Mouse (Mus musculus): ENCODE measurements around the gene Acyp2. TPM values are rescaled to one million over a fixed set of nuclear protein-coding genes. Genes with fewer than 3 reads are reported as not detected.

The Acyp2 gene
- polyA plus RNA-seq, 1 experiment from 2014 or later, result 47.3 TPM

- peak within 1 kb of the TSS; percentile 60 for H3K9ac ChIP-seq (replicated peaks)
- H3K36me3 ChIP-seq, result no peaks in the 10 kb centered on the region
- H3K4me2 ChIP-seq, result peak within 1 kb of the TSS; percentile 75
- H3K4me1 ChIP-seq, result peaks cover 15% of the 10 kb centered on the region
- peak within 1 kb of the TSS; percentile 82 for H3K27ac ChIP-seq (replicated peaks)
- H3K4me3 ChIP-seq (replicated peaks), result peak within 1 kb of the TSS; percentile 52
- no peaks in the 10 kb centered on the region for H3K27me3 ChIP-seq (replicated peaks)
- H3K9me3 ChIP-seq (replicated peaks), result no peaks in the 10 kb centered on the region
- peak; percentile 99 for ATAC-seq (ENCODE audit: low FRiP score)
- 8% methylated on average over 17 of the region's 17 CpGs for WGBS
Observed at GRCm38 (mm10) chr11:30471751-30472593, 177.4 kb downstream of the Acyp2 start, which contains the start of gene 4930505A04Rik. Gene 4930505A04Rik, minus strand, starts transcription at chr11:30471827.

- H3K36me3 ChIP-seq, result no peaks in the 10 kb centered on the region
Observed at GRCm38 (mm10) chr11:30471187-30471586, 178.2 kb downstream of the Acyp2 start.

More at GRCm38 (mm10) chr11:30471187-30471586, 178.2 kb downstream of the Acyp2 start:
- H3K9ac ChIP-seq (replicated peaks), result peak overlapping the region; percentile 33; the same call in 1 of the 2 replicates
- ATAC-seq (ENCODE audit: low FRiP score), result peak; percentile 23
- H3K27me3 ChIP-seq (replicated peaks), result no peaks in the 10 kb centered on the region
- peaks cover 15% of the 10 kb centered on the region for H3K4me1 ChIP-seq
- H3K27ac ChIP-seq (replicated peaks), result peak overlapping the region; percentile 82
- peak overlapping the region; percentile 75 for H3K4me2 ChIP-seq
- H3K4me3 ChIP-seq (replicated peaks), result peak overlapping the region; percentile 52; the same call in 1 of the 2 replicates
- H3K9me3 ChIP-seq (replicated peaks), result no peaks in the 10 kb centered on the region
- 69% methylated on average over 8 of the region's 8 CpGs for WGBS

Other genes with a start within 250 kb of the Acyp2 start
- 0.40 TPM in 1 of 2 replicates, not detected in the other for gene 4930505A04Rik, start 177.8 kb downstream of the Acyp2 start, polyA plus RNA-seq (2015; fragmentation: Nextera tagmentation; extraction: Ambion mirVana)
- 13.1 TPM in 2 replicates for gene Psme4, start 122.1 kb upstream of the Acyp2 start, polyA plus RNA-seq (2015; fragmentation: Nextera tagmentation; extraction: Ambion mirVana)
- 7.2 and 7.6 TPM in 2 replicates for gene Gpr75, start 235.8 kb upstream of the Acyp2 start, polyA plus RNA-seq (2015; fragmentation: Nextera tagmentation; extraction: Ambion mirVana)
- 28.3 and 28.5 TPM in 2 replicates for gene Asb3, start 235.8 kb upstream of the Acyp2 start, polyA plus RNA-seq (2015; fragmentation: Nextera tagmentation; extraction: Ambion mirVana)